Mouse (Mus musculus): Measurements from ENCODE around the gene Catspere2. TPM values are rescaled to one million over a fixed set of nuclear protein-coding genes. Genes with fewer than 3 reads are reported as not detected.
"Not testable (repeated sequence)": the region's sequence is repeated elsewhere in the genome, so short reads cannot be mapped to it uniquely, and the experiment has no call there.

Catspere2 gene
- polyA plus RNA-seq, 1 experiment from 2014 or later = 0.27 TPM

DNA sequence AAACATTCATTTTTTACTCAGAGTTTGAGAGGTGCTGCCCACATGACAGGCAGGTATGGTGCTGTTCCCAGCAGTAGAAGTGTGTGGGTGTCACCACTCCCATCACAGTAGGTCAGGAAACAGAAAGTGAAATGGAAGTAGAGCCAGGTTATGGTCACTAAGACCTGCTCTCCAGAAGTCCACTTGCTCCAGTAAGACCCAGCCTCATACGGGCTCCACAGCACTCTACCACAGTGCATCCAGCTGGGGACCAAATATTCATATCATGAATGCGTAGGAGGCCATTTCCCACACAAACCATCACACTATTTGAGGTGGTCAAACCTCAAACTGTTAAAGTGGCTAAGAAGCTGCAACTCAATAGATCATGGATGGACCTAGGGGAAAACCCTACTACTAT lies 199.0 kb downstream of the Catspere2 start:
- 89% methylated on average over 2 of the region's 2 CpGs for WGBS

DNA sequence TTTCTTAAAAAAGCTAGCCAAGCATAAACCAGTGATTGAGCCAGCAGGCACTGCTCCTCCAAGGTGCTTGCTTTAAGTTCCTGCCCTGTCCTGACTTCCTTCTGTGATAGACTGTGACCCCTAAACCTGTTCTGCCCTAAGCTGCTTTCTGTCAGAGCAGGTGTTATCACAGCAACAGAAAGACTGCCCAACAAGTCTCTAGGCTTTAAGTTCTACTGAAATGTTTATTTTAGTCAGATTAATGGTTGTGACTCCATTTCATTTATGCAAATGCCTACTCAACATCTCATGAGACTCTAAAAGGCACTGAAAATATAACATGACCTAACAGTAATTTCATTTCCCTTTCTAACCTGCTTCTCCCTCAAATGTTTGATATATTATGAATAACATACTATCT lies 202.4 kb downstream of the Catspere2 start:
- no peak overlapping the region for H3K27ac ChIP-seq
- no peak overlapping the region for H3K4me2 ChIP-seq
- ATAC-seq (ENCODE audit: insufficient read depth, low FRiP score, low read depth) = no peak
- no peak overlapping the region for H3K9ac ChIP-seq
- no peaks in the 10 kb centered on the region for H3K36me3 ChIP-seq
- H3K9me3 ChIP-seq = no peaks in the 10 kb centered on the region
- H3K4me3 ChIP-seq (replicated peaks) = no peak overlapping the region
- H3K4me1 ChIP-seq = peaks cover 4% of the 10 kb centered on the region; the same call in 1 of the 2 replicates
- H3K27me3 ChIP-seq (replicated peaks) = no peaks in the 10 kb centered on the region

More for the DNA sequence above, 199.0 kb downstream of the Catspere2 start:
- H3K4me2 ChIP-seq = no peak overlapping the region
- H3K4me1 ChIP-seq = no peaks in the 10 kb centered on the region
- H3K9ac ChIP-seq = no peak overlapping the region
- ATAC-seq (ENCODE audit: insufficient read depth, low FRiP score, low read depth) = no peak
- no peaks in the 10 kb centered on the region for H3K36me3 ChIP-seq
- no peaks in the 10 kb centered on the region for H3K9me3 ChIP-seq
- no peak overlapping the region for H3K4me3 ChIP-seq (replicated peaks)
- no peaks in the 10 kb centered on the region for H3K27me3 ChIP-seq (replicated peaks)
- no peak overlapping the region for H3K27ac ChIP-seq

DNA sequence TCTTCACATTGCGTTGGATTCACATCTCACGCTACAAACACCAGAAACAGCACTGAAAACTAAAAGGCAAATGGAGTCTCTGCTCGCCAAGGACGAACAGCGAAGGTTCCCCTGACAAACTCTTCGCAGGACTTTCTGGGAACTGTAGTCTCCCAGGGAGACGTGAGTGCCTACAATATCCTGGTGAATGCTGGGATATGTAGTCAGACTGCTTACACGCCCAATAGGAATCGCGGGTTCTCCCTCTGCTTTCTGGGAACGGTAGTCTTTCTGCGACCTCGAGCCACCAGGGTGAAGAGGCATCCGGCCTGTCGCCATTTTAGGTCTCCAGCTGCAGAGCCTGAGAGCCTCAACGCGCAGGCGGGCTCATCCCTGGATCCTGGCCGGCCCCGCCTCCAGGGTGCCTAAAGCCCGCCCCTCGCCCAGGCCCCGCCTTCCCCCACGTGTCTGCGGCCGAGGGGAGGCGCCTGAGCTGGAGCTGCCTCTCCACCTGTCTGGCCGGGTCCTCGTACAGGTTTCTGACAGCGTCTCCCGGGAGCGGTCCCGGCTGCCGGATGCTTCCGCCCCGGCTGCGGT lies 204.1 kb downstream of the Catspere2 start, which contains the start of gene Desi2:
Gene Desi2 (plus strand): TSS at position 202 of the 576 bp plus-strand sequence.
- H3K9ac ChIP-seq = peak within 1 kb of the TSS; percentile 35; the same call in 1 of the 2 replicates
- under 1% methylated on average over 37 of the region's 37 CpGs for WGBS

GRCm38 (mm10) chr1:178187810-178188209 lies 204.6 kb downstream of the Catspere2 start:
- Histone ChIP-seq H3K9ac (peak overlapping the region; percentile 35; the same call in 1 of the 2 replicates), H3K4me3 (replicated peaks) (peak overlapping the region; percentile 71), H3K27ac (peak overlapping the region; percentile 82), H3K4me2 (peak overlapping the region; percentile 45)
- H3K4me1 ChIP-seq; ATAC-seq (ENCODE audit: insufficient read depth, low FRiP score, low read depth); H3K27me3 ChIP-seq (replicated peaks); H3K36me3 ChIP-seq; H3K9me3 ChIP-seq: not testable (repeated sequence)
- WGBS = under 1% methylated on average over 26 of the region's 38 CpGs

More for the DNA sequence above, 204.1 kb downstream of the Catspere2 start, which contains the start of gene Desi2:
- not testable (repeated sequence) for H3K4me1 ChIP-seq; H3K36me3 ChIP-seq; H3K27me3 ChIP-seq (replicated peaks); H3K9me3 ChIP-seq
- ATAC-seq (ENCODE audit: insufficient read depth, low FRiP score, low read depth) = peak; percentile 99
- Histone ChIP-seq H3K4me3 (replicated peaks) (peak within 1 kb of the TSS; percentile 71), H3K4me2 (peak within 1 kb of the TSS; percentile 69), H3K27ac (peak within 1 kb of the TSS; percentile 82)

DNA sequence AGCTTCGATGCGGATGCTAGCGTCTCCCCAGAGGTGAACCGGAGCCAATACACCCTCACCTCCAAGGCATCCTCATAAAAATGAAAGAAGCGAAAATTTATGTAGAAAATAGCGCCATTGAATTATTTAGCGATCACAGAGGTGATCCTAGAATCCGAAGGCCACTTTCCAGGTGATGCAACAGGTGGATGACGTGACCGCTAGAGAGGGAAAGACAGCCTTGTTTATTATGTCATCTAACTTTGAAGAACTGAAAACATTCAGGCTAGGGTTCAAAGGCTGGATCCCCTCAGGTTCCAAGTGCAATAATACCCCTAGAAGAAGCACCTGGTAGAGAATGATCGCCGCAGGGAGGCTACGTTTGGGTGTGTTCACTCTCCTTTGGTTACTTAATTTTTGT lies 205.2 kb downstream of the Catspere2 start:
- Histone ChIP-seq H3K9me3 (no peaks in the 10 kb centered on the region), H3K4me3 (replicated peaks) (peak overlapping the region; percentile 42), H3K9ac (no peak overlapping the region; the same call in 1 of the 2 replicates), H3K4me2 (peak overlapping the region; percentile 69), H3K4me1 (peaks cover 4% of the 10 kb centered on the region; the same call in 1 of the 2 replicates), H3K36me3 (no peaks in the 10 kb centered on the region), H3K27me3 (replicated peaks) (no peaks in the 10 kb centered on the region), H3K27ac (no peak overlapping the region)
- 7% methylated on average over 13 of the region's 13 CpGs for WGBS
- ATAC-seq (ENCODE audit: insufficient read depth, low FRiP score, low read depth) = no peak

DNA sequence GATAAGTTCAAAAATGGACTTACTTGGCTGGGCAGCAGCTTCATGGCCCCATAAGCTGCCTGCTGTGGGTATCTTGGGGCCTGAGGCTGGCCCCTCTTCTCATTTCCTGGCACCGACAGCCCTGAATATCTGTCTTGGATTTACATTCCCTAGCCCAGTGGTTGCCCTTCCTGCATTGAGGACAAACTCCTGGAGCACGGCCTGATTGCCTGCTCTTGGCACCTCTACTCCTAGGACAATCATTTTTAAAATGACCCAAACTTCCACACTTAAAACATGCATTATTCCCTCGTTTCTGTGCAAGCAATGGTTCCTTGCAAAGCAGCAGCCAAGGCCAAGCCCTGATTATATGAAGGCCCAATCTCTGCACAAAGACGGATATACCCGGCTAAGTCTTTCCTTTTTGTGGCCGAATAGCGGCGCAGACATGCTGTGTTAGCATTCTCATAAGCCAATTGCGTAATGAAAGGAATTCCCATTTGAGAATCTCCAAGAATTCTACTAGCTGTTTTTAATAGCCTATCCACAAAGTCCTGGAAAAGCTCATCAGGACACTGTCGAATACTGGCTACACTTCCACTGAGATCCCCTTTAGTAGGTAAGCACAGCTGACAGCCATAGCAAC lies 222.6 kb downstream of the Catspere2 start:
- no peak overlapping the region for H3K4me2 ChIP-seq
- H3K4me3 ChIP-seq (replicated peaks) = no peak overlapping the region
- ATAC-seq (ENCODE audit: insufficient read depth, low FRiP score, low read depth) = no peak
- no peaks in the 10 kb centered on the region for H3K36me3 ChIP-seq
- no peak overlapping the region for H3K9ac ChIP-seq
- H3K27me3 ChIP-seq (replicated peaks) = no peaks in the 10 kb centered on the region
- H3K4me1 ChIP-seq = no peaks in the 10 kb centered on the region
- H3K27ac ChIP-seq = no peak overlapping the region
- WGBS = 81% methylated on average over 10 of the region's 10 CpGs
- no peaks in the 10 kb centered on the region for H3K9me3 ChIP-seq

DNA sequence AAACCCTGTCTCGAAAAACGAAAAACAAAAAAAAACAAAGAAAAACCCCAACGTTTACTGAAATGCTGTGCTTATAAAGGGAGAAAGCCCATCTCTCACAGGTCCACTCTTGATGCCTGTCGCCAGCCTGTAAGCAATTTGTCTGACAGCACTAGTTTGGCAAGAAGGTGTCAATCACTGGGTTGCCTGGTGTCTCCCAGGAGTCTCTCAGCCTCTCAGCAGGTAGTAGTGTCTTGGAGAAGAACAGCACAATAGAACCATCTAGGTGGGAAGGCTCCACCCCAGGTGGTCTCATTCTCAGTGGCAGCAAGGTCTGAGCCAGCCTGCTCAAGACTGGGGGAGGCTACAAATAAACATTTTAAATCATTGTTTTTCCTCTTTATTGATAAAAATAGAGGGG lies 224.6 kb downstream of the Catspere2 start:
- H3K27ac ChIP-seq; H3K4me1 ChIP-seq; H3K9me3 ChIP-seq; ATAC-seq (ENCODE audit: insufficient read depth, low FRiP score, low read depth); H3K36me3 ChIP-seq; H3K4me2 ChIP-seq; H3K4me3 ChIP-seq (replicated peaks); H3K27me3 ChIP-seq (replicated peaks); H3K9ac ChIP-seq: not testable (repeated sequence)
- WGBS = 85% methylated on average over 4 of the region's 4 CpGs

DNA sequence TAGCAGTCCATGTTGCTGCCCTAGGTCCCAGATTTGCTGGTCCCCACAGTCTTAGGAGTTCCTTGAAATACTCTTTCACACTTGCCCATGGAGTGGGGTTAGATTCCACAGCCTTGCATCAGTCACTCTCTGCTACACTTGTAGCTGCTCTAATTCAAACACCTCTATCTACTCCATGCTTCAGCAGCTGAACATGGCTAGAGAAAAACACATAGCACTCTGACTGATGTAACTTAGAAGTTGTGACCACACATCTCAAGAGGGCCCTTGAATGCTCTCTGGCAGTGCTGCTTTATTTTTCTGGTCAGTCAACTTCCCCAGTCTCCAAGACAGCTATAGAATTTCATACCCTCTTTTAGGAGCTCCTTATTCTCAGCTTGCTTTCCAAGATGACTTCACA lies 226.7 kb downstream of the Catspere2 start:
- Histone ChIP-seq H3K36me3 (no peaks in the 10 kb centered on the region), H3K9me3 (no peaks in the 10 kb centered on the region), H3K4me2 (no peak overlapping the region), H3K4me3 (replicated peaks) (no peak overlapping the region), H3K27me3 (replicated peaks) (no peaks in the 10 kb centered on the region), H3K9ac (no peak overlapping the region), H3K4me1 (no peaks in the 10 kb centered on the region), H3K27ac (no peak overlapping the region)
- no peak for ATAC-seq (ENCODE audit: insufficient read depth, low FRiP score, low read depth)

GRCm38 (mm10) chr1:178217157-178217556 lies 233.9 kb downstream of the Catspere2 start:
- no peak overlapping the region for H3K9ac ChIP-seq
- no peak overlapping the region for H3K4me3 ChIP-seq (replicated peaks)
- H3K4me2 ChIP-seq = no peak overlapping the region
- no peaks in the 10 kb centered on the region for H3K27me3 ChIP-seq (replicated peaks)
- no peaks in the 10 kb centered on the region for H3K36me3 ChIP-seq
- no peaks in the 10 kb centered on the region for H3K9me3 ChIP-seq
- no peak overlapping the region for H3K27ac ChIP-seq
- ATAC-seq (ENCODE audit: insufficient read depth, low FRiP score, low read depth) = no peak
- H3K4me1 ChIP-seq = no peaks in the 10 kb centered on the region

DNA sequence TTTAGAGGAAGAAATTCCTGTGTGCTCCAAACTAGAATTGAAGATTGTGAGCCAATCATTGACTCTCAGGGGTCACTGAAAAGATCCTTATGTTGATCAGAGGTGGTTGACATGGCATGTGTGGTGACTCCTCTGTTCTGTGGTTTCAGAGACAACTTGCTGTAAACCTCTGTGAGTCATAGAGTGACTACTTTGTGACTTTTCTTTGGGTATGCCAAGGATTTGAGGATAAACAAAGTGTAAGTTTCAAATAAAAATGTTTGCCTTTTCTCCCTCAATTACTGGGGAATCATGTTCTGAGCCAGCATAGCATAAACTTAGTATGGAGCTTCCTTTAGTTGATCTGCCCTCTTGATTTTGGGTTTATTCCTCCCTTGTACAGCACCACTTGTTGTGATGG lies 235.1 kb downstream of the Catspere2 start:
- Histone ChIP-seq H3K27me3 (replicated peaks) (no peaks in the 10 kb centered on the region), H3K9me3 (no peaks in the 10 kb centered on the region), H3K36me3 (no peaks in the 10 kb centered on the region), H3K9ac (no peak overlapping the region), H3K4me3 (replicated peaks) (no peak overlapping the region), H3K27ac (no peak overlapping the region), H3K4me1 (no peaks in the 10 kb centered on the region), H3K4me2 (no peak overlapping the region)
- no peak for ATAC-seq (ENCODE audit: insufficient read depth, low FRiP score, low read depth)

GRCm38 (mm10) chr1:178219166-178220077 lies 236.2 kb downstream of the Catspere2 start:
- Histone ChIP-seq H3K27ac (no peak overlapping the region; the same call in 1 of the 2 replicates), H3K9ac (no peak overlapping the region), H3K9me3 (no peaks in the 10 kb centered on the region), H3K4me2 (no peak overlapping the region), H3K4me1 (no peaks in the 10 kb centered on the region), H3K36me3 (no peaks in the 10 kb centered on the region), H3K27me3 (replicated peaks) (no peaks in the 10 kb centered on the region), H3K4me3 (replicated peaks) (no peak overlapping the region)
- 70% methylated on average over 5 of the region's 5 CpGs for WGBS
- no peak for ATAC-seq (ENCODE audit: insufficient read depth, low FRiP score, low read depth)
